Mouse (Mus musculus): ENCODE data around the gene Tenm3.

DNA sequence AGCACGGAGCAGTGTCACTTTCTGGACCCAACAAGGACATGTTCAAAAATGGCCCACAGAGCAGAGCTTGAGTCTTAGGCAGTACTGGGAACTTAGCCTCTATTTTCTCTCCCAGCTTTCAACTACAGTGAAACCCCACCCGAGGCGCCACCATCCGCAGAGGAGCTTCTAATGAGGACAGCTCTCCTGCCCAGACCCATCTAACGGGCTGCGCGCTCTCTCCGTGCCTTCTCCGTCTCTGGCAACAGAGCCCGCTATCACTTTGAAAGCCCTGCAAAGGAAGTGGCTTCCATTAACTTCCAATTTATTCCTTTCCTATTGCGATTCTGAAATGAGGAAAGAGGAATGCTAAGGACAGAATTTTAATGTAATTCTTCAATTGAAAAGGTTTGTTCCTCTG, 569.2 kb downstream of the Tenm3 start:
- TF ChIP-seq E2F4 (IDR thresholded peaks at IDR 0.05; ENCODE audit: insufficient read depth) (no peak), MYOD1 (IDR thresholded peaks at IDR 0.05; ENCODE audit: control insufficient read depth in 1 of 3, insufficient read length in 2 of 3, low read depth in 2 of 3) (no peak), POLR2A (IDR thresholded peaks at IDR 0.05; ENCODE audit: insufficient read length, low read depth) (no peak), MAX (IDR thresholded peaks at IDR 0.05; ENCODE audit: low read depth) (no peak), POLR2AphosphoS2 (IDR thresholded peaks at IDR 0.05; ENCODE audit: insufficient read length, low read depth) (no peak), MYOG (IDR thresholded peaks at IDR 0.05; ENCODE audit: control insufficient read depth in 1 of 3, insufficient read depth in 1 of 3, insufficient read length in 2 of 3, low read depth in 2 of 3) (no peak), USF1 (IDR thresholded peaks at IDR 0.05; ENCODE audit: low read depth) (no peak), CEBPB (IDR thresholded peaks at IDR 0.05; ENCODE audit: insufficient read depth, poor library complexity, severe bottlenecking) (no peak), TCF12 (IDR thresholded peaks at IDR 0.05; ENCODE audit: insufficient read depth, poor library complexity, severe bottlenecking) (no peak), TCF3 (IDR thresholded peaks at IDR 0.05; ENCODE audit: insufficient read length, low read depth) (no peak)
